Mouse (Mus musculus) heart, postnatal 0 days (tissue): ENCODE measurements around the gene Akap9. TPM values are rescaled to one million over a fixed set of nuclear protein-coding genes. Genes with fewer than 3 reads are reported as not detected.

Experiments used
- ATAC-seq: fragments of 200-750 bp; cut with Nextera tagmentation; 2 replicates; pipeline ENCODE4 v1.8.0; 2017; ENCODE audit warnings: low read depth, moderate number of reproducible peaks, moderate library complexity; ENCODE audit not compliant: insufficient read depth
- DNase-seq: peaks from one replicate; pipeline ENCODE4 v3.0.0-alpha.2; 2016; ENCODE audit warnings: low spot score
- H3K27ac ChIP-seq: fragments of 300-500 bp; sonication (generic); 2 replicates; pipeline ENCODE4 v1.5.1; 2014; ENCODE audit warnings: low read depth, mild to moderate bottlenecking
- H3K27me3 ChIP-seq: fragments of 300-500 bp; sonication (generic); 2 replicates; pipeline ENCODE4 v1.6.1; 2014; ENCODE audit warnings: low read length, mixed read lengths; ENCODE audit not compliant: control insufficient read depth, insufficient read depth
- H3K36me3 ChIP-seq: fragments of 300-500 bp; sonication (generic); replicated peaks from 2 replicates; pipeline ENCODE4 v1.6.1; 2014; ENCODE audit warnings: low read length, mixed read lengths; ENCODE audit not compliant: control insufficient read depth, insufficient read depth
- H3K4me1 ChIP-seq: fragments of 300-500 bp; sonication (generic); 2 replicates; pipeline ENCODE4 v1.6.1; 2014; ENCODE audit warnings: antibody characterized with exemption; ENCODE audit not compliant: control insufficient read depth, insufficient read depth
- H3K4me2 ChIP-seq: fragments of 300-500 bp; sonication (generic); 2 replicates; pipeline ENCODE4 v1.6.1; 2014; ENCODE audit warnings: low read depth, mild to moderate bottlenecking, low read length, moderate library complexity
- H3K4me3 ChIP-seq: fragments of 300-500 bp; sonication (generic); 2 replicates; pipeline ENCODE4 v1.5.1; 2014; ENCODE audit warnings: low read depth, low read length
- H3K9ac ChIP-seq: fragments of 300-500 bp; sonication (generic); replicated peaks from 2 replicates; pipeline ENCODE4 v1.6.1; 2014; ENCODE audit warnings: low read depth, low read length, mixed read lengths
- H3K9me3 ChIP-seq: fragments of 300-500 bp; sonication (generic); replicated peaks from 2 replicates; pipeline ENCODE4 v1.6.1; 2016; ENCODE audit warnings: low read length; ENCODE audit not compliant: control insufficient read depth
- CTCF ChIP-seq: IDR thresholded peaks from 2 replicates; pipeline ENCODE4 v1.5.1; 2016; ENCODE audit warnings: antibody characterized with exemption, control low read depth, low read depth
- EP300 ChIP-seq: IDR thresholded peaks from 2 replicates; pipeline ENCODE4 v1.6.1; 2016; ENCODE audit warnings: antibody characterized with exemption, low read depth
- WGBS: fragments of 180-500 bp; shearing (Covaris S2); extraction: QIAGEN DNeasy Blood & Tissue Kit; methylation state at CpG from one replicate; pipeline ENCODE4 v1.1.7; 2014; 5-methylcytosine and 5-hydroxymethylcytosine counted together
- polyA plus RNA-seq: library from polyadenylated mRNA; unstranded; fragments of >200 nt; fragmentation: Nextera tagmentation; extraction: Ambion mirVana; gene quantifications from 2 replicates; pipeline ENCODE4 v1.2.1, GENCODE M21; 2015
- total RNA-seq: library from RNA; depleted of rRNA; stranded (reverse); fragments of >200 nt; gene quantifications from 2 replicates; pipeline ENCODE4 v1.2.3, GENCODE M21; 2014; ENCODE audit warnings: low replicate concordance

Akap9 gene
- total and polyA plus RNA-seq, 2 experiments from 2014 or later = 31.6 to 84.3 TPM

DNA sequence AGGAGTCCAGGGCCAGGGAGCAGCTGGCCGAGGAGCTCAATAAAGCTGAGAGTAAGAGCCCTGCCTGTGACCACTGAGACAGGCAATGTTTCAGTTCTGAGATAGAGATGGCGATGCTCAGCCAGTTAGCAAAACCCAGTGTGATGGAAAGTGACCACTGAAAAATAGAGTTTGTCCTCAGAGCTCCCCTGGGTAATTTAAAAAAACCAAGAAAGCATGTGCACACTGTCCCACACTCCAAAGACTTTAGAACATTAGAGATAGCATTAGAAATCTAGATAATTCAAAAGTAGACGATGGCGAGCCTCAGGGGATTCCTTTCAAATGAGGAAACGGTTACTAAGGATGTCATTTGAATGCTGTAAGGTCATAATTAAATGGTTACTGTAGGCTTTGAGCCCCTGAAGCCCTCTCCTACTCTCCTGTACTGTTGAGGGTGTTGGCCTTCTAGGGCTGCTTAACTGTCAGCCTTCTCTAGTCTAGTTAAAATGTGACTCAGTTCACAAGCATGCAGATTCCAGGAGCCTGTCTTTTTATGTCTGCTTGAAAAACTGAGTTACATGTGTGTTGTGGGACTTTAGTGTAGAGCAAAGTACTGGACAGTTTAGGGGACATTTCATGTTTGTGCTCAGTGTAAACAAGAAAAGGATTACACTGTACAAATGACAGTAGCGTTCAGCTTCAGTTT, 100.8 kb downstream of the Akap9 start:
- no peak overlapping the region for H3K27ac ChIP-seq
- TF ChIP-seq EP300 (no peak), CTCF (no peak)
- 74% methylated on average over 6 of the region's 6 CpGs for WGBS

DNA sequence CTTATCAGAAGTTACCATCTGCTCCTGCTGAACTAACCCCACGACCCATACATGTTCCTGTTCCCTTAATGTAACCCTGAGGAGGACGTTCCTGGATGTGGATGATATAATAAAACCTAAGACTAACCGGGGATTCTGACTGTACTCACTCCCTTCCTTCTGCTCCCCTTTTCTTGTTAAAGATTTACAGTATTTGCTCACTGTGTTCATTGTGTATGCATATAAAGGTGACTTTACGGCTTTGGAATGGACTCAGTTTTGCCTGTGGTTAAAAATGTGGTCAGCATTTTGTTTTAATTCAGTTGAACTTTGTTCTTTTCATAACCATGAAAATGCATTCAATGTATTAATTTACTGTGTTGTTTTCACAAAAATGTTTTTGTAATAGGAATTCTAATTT, 104.0 kb downstream of the Akap9 start:
- peaks cover 54% of the 10 kb centered on the region for H3K36me3 ChIP-seq
- H3K4me2 ChIP-seq = no peak overlapping the region
- no peak overlapping the region for H3K4me3 ChIP-seq
- TF ChIP-seq EP300 (no peak), CTCF (no peak)
- H3K9ac ChIP-seq = no peak overlapping the region
- H3K27me3 ChIP-seq = no peaks in the 10 kb centered on the region
- no peak for ATAC-seq
- H3K27ac ChIP-seq = no peak overlapping the region
- no peak for DNase-seq
- no peaks in the 10 kb centered on the region for H3K9me3 ChIP-seq
- WGBS = 78% methylated on average over 4 of the region's 4 CpGs
- no peaks in the 10 kb centered on the region for H3K4me1 ChIP-seq

More for the DNA sequence above, 100.8 kb downstream of the Akap9 start:
- no peak overlapping the region for H3K4me2 ChIP-seq
- peaks cover 3% of the 10 kb centered on the region; the same call in 1 of the 2 replicates for H3K4me1 ChIP-seq
- peaks cover 25% of the 10 kb centered on the region; the same call in 1 of the 2 replicates for H3K36me3 ChIP-seq
- no peak overlapping the region for H3K9ac ChIP-seq
- no peaks in the 10 kb centered on the region for H3K27me3 ChIP-seq
- no peak overlapping the region for H3K4me3 ChIP-seq
- no peaks in the 10 kb centered on the region for H3K9me3 ChIP-seq
- ATAC-seq (no peak), DNase-seq (no peak)

DNA sequence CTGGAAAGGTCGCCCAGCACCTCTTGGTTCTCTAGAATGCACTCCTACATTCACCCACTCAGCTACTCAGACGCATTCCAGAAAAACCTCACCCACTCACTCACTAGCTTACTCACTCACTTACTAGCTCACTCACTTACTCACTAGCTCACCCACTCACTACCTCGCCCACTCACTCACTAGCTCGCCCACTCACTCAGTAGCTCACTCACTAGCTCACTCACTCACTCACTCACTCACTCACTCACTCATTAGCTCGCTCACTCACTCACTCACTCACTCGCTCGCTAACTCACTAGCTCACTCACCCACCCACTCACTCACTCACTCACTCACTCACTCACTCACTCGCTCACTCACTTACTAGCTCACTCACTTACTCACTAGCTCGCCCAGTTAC, 108.8 kb downstream of the Akap9 start:
- Histone ChIP-seq H3K36me3 (peaks cover 79% of the 10 kb centered on the region), H3K4me1 (no peaks in the 10 kb centered on the region), H3K9ac (no peak overlapping the region), H3K4me2 (no peak overlapping the region), H3K27me3 (no peaks in the 10 kb centered on the region), H3K9me3 (no peaks in the 10 kb centered on the region), H3K27ac (no peak overlapping the region), H3K4me3 (no peak overlapping the region)
- TF ChIP-seq EP300 (no peak), CTCF (no peak)
- 94% methylated on average over 9 of the region's 9 CpGs for WGBS
- no peak for ATAC-seq
- DNase-seq = no peak

DNA sequence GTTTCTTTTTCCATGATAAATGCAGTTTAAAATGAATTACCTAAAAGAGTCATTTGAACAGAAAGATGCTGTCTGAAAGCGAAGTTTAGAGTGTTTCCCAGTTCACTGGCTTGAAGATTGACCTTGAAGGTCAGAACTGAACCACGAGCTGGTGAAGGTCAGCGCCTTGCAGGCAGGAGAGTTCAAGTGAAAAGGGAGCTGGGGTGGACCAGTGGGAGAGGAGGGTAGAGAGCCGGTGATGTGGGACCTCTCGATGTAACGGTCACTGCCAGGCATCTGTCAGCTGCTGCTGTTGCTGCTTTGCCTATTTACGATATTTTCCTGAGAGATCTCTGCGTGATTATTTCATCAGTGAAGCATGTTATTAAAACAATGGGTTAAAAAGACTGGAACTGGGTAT, 111.5 kb downstream of the Akap9 start:
- no peak for TF ChIP-seq CTCF
- TF ChIP-seq EP300 = no peak
- ATAC-seq = no peak
- Histone ChIP-seq H3K27me3 (no peaks in the 10 kb centered on the region), H3K4me3 (no peak overlapping the region), H3K4me2 (no peak overlapping the region), H3K9me3 (no peaks in the 10 kb centered on the region), H3K4me1 (no peaks in the 10 kb centered on the region), H3K9ac (no peak overlapping the region), H3K36me3 (peaks cover 86% of the 10 kb centered on the region), H3K27ac (no peak overlapping the region)
- 85% methylated on average over 8 of the region's 8 CpGs for WGBS
- DNase-seq = no peak

DNA sequence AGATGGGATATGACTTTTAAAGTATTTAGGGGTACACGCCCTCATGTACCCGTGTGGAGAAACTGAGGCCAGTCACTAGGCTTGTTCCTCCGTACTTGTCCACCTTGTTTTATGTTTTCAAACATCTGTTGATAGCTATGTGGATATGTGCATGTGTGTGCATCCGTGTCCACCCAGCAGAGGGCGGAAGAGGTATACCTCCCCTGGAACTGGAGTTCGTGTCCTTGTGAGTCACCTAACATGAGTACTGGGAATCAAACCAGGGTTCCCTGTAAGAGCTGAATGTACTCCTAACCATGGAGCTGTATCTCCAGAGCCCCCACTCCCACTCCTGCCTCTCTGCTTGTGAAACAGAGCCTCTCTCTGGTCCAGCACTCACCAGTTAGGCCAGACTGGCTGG, 112.5 kb downstream of the Akap9 start:
- no peak for DNase-seq
- peaks cover 84% of the 10 kb centered on the region for H3K36me3 ChIP-seq
- TF ChIP-seq EP300 = no peak
- no peak for TF ChIP-seq CTCF
- H3K4me3 ChIP-seq = no peak overlapping the region
- H3K27ac ChIP-seq = no peak overlapping the region
- WGBS = 90% methylated on average over 6 of the region's 6 CpGs
- no peaks in the 10 kb centered on the region for H3K9me3 ChIP-seq
- H3K27me3 ChIP-seq = no peaks in the 10 kb centered on the region
- no peak for ATAC-seq
- H3K4me2 ChIP-seq = no peak overlapping the region
- H3K9ac ChIP-seq = no peak overlapping the region
- H3K4me1 ChIP-seq = no peaks in the 10 kb centered on the region

DNA sequence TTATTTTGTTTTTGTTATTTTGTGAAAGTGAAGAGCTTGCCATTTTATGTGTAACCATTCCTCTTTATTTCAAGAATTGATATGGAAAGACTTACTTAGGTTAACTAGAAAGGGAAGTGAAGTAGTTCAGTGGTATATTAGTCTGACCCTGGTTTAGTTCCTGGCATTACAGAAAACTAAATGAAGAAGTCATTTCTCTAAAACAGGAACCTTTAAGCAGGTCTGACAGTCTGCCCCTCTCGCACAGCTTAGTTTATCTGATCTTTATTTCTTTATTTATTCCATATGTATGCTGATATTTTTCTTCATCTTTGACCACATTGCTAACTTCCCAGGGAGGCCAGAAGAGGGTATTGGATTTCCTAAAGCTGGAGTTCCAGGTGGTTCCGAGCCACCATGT, 113.1 kb downstream of the Akap9 start:
- Histone ChIP-seq H3K4me1 (no peaks in the 10 kb centered on the region), H3K4me2 (no peak overlapping the region), H3K27me3 (no peaks in the 10 kb centered on the region), H3K36me3 (peaks cover 83% of the 10 kb centered on the region), H3K27ac (no peak overlapping the region), H3K4me3 (no peak overlapping the region), H3K9ac (no peak overlapping the region), H3K9me3 (no peaks in the 10 kb centered on the region)
- 94% methylated on average over 2 of the region's 2 CpGs for WGBS
- TF ChIP-seq EP300 = no peak
- no peak for TF ChIP-seq CTCF
- no peak for ATAC-seq
- no peak for DNase-seq
